Mouse (Mus musculus) stomach, postnatal 0 days (tissue): Measurements from ENCODE around the gene Wars2. TPM values are rescaled to one million over a fixed set of nuclear protein-coding genes. Genes with fewer than 3 reads are reported as not detected.

ENCODE experiments used
- ATAC-seq: fragments of 200-750 bp; cut with Nextera tagmentation; 2 replicates; pipeline ENCODE4 v1.8.0; 2017; ENCODE audit not compliant: low FRiP score, low TSS enrichment
- DNase-seq: peaks from one replicate; pipeline ENCODE4 v3.0.0-alpha.2; 2016; ENCODE audit warnings: low spot score
- H3K27ac ChIP-seq: fragments of 300-500 bp; sonication (generic); replicated peaks from 2 replicates; pipeline ENCODE4 v1.5.1; 2014; ENCODE audit warnings: mild to moderate bottlenecking, control low read depth
- H3K27me3 ChIP-seq: fragments of 300-500 bp; sonication (generic); 2 replicates; pipeline ENCODE4 v1.6.1; 2014; ENCODE audit warnings: low read length; ENCODE audit not compliant: control insufficient read depth, insufficient read depth
- H3K36me3 ChIP-seq: fragments of 300-500 bp; sonication (generic); 2 replicates; pipeline ENCODE4 v1.6.1; 2014; ENCODE audit warnings: low read length, mixed read lengths; ENCODE audit not compliant: control insufficient read depth, insufficient read depth
- H3K4me1 ChIP-seq: fragments of 300-500 bp; sonication (generic); replicated peaks from 2 replicates; pipeline ENCODE4 v1.6.1; 2014; ENCODE audit warnings: antibody characterized with exemption; ENCODE audit not compliant: control insufficient read depth, insufficient read depth
- H3K4me2 ChIP-seq: fragments of 300-500 bp; sonication (generic); replicated peaks from 2 replicates; pipeline ENCODE4 v1.6.1; 2014; ENCODE audit warnings: low read depth, mild to moderate bottlenecking, control low read depth, moderate library complexity
- H3K4me3 ChIP-seq: fragments of 300-500 bp; sonication (generic); 2 replicates; pipeline ENCODE4 v1.5.1; 2014; ENCODE audit warnings: low read depth, low read length, control low read depth
- H3K9ac ChIP-seq: fragments of 300-500 bp; sonication (generic); 2 replicates; pipeline ENCODE4 v1.6.1; 2014; ENCODE audit warnings: mild to moderate bottlenecking, low read length, control low read depth, mixed read lengths
- H3K9me3 ChIP-seq: fragments of 300-500 bp; sonication (generic); 2 replicates; pipeline ENCODE4 v1.6.1; 2016; ENCODE audit warnings: low read length; ENCODE audit not compliant: control insufficient read depth
- CTCF ChIP-seq: IDR thresholded peaks from 2 replicates; pipeline ENCODE4 v1.5.1; 2016; ENCODE audit warnings: antibody characterized with exemption, low read depth, mild to moderate bottlenecking, moderate library complexity
- EP300 ChIP-seq: optimal IDR thresholded peaks from 2 replicates; pipeline ENCODE3; 2016; ENCODE audit warnings: antibody characterized with exemption
- WGBS: fragments of 180-500 bp; shearing (Covaris S2); extraction: QIAGEN DNeasy Blood & Tissue Kit; methylation state at CpG from one replicate; pipeline ENCODE4 v1.1.7; 2014; 5-methylcytosine and 5-hydroxymethylcytosine counted together
- polyA plus RNA-seq: library from polyadenylated mRNA; unstranded; fragments of >200 nt; fragmentation: Nextera tagmentation; extraction: Ambion mirVana; gene quantifications from 2 replicates; pipeline ENCODE4 v1.2.1, GENCODE M21; 2015

The Wars2 gene
- 3.1 and 3.2 TPM in 2 replicates for polyA plus RNA-seq

DNA sequence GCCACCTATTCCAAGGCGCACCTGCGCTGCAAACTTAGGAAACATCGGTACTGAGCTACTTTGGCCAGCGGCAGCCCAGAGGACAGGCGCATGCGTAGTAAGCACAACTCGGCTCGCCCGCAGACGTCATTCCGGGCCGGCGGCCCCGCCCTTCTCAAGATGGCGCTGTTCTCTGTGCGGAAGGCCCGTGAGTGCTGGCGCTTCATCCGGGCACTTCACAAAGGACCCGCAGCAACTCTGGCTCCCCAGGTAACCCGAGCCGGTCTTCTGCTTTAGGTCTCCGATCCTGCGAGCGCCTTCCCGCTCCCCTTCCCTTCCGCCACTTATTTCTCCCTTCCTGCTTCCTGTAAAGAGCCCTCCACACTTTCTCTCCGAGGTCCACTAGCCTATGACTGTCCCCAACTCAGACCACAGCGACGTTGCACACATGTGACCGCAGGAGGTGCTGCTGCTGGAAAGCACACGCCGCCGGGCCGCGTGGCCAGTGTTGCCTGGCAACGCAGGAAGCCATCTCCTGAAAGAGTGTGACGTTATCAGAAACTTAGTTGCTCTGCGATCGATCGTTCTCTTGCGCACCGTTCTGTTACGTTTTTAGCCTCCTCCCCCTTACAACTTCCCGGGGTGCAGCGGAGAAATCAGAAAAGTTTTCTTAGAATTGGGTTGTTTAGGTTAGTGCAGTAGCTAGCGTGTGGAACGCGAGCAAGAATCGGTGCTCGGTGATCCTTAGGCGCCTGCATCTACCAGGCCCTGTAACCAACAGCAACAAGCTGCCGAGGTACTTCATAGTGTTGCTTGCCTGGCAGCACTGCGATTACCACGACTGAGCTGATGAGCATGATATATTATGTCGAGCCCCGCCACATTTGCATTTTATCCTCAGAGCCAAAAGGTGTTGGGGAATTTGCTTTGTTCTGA is at the start of gene Wars2:
Wars2 (plus strand) TSS at position 129 of the 915 bp plus-strand sequence.
- H3K4me1 ChIP-seq = 0 out of 2 replicates have a peak, but pooled peaks cover 5% of the 10 kb centered on the region
- DNase-seq = peak; percentile 95
- H3K36me3 ChIP-seq = no peaks in the 10 kb centered on the region
- peak; percentile 100 for ATAC-seq
- H3K4me3 ChIP-seq = peak within 1 kb of the TSS; percentile 59
- WGBS = under 1% methylated on average over 57 of the region's 57 CpGs
- peak within 1 kb of the TSS; percentile 76 for H3K4me2 ChIP-seq
- H3K9me3 ChIP-seq = no peaks in the 10 kb centered on the region
- peak within 1 kb of the TSS; percentile 63 for H3K9ac ChIP-seq
- no peaks in the 10 kb centered on the region; the same call in 1 of the 2 replicates for H3K27me3 ChIP-seq
- no peak for TF ChIP-seq EP300
- TF ChIP-seq CTCF = peak; percentile 54
- peak within 1 kb of the TSS; percentile 94 for H3K27ac ChIP-seq

DNA sequence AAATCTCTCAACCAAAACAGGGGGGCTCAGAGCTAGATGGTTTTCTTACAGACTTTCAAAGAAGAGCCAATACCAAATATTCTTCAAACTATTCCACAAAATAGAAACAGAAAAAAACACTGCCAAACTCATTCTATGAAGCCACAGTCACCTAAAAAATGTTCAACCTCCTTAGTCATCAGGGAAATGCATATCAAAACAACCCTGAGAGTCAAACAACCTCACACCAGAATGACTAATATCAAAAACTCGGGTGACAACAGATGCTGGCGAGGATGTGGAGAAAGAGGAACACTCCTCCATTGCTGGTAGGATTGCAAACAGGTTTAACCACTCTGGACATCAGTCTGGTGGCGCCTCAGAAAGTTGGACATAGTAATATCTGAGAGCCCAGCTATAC is 44.1 kb upstream of the Wars2 start:
- Histone ChIP-seq H3K4me2 (no peak overlapping the region), H3K36me3 (no peaks in the 10 kb centered on the region), H3K27ac (no peak overlapping the region), H3K4me1 (no peaks in the 10 kb centered on the region), H3K4me3 (no peak overlapping the region), H3K9ac (no peak overlapping the region), H3K9me3 (no peaks in the 10 kb centered on the region), H3K27me3 (no peaks in the 10 kb centered on the region)
- 68% methylated on average over 3 of the region's 3 CpGs for WGBS
- ATAC-seq (no peak), DNase-seq (no peak)
- TF ChIP-seq CTCF = no peak
- TF ChIP-seq EP300 = no peak

DNA sequence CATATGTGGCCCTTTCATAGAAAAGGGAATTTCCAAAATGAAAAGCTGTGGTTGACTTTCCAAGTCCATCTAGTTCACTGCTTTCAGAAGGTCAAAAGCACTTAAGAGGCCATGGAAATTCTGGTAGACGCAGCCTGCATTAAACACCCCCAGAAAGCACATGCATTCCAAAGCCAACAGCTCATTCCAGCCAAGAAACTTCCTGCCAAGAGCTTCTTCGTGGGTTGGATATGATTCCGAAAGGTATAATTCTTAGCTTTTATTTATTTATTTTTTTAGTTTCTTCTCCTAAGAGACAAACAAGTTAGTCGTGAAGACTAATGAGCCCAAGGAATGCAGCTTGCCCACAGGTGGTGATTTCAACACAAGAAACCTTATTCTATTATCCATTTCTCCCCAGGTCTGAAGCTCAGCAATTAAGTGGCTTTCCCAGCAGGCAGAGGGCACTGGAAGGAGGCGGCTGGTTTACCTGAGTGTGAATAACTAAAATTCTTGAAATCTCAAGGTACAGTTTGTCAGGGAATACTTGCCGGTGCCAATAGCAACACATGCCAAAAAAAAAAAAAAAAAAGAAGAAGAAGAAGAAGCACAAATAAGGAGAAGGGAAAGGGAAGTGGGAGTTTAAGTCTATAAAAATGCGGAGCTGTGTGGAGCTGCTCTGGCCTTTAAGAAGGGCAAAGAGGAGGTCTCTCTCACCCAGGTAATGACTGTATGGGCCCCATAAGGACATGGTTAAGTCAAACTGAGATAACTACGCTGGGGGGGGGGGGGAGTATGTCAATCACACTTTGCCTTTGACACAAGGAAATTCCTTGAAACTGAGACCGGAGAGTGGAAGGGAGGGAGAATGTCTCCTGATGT is 30.3 kb upstream of the Wars2 start:
- no peak for ATAC-seq
- no peak overlapping the region for H3K27ac ChIP-seq

DNA sequence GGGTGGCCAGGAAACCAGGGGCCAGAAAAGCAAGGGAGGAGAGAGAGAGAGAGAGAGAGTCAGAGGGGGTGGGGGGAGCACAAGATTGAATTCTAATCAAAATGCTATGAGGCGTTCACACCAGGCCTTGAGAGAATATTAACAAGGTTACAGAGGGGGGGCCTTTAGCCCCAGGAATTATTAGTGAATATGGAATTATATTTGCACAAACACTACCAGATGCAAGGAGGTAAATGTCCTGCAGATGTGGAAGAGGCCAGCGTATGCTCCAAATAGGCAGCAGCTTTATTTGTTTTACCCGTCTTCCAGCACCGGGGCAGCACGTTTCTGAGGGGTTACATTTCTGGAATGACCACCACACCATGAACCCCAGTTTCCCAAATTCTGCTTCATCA is 29.7 kb upstream of the Wars2 start:
- Histone ChIP-seq H3K9ac (no peak overlapping the region), H3K27ac (no peak overlapping the region), H3K4me2 (no peak overlapping the region), H3K27me3 (no peaks in the 10 kb centered on the region), H3K4me3 (no peak overlapping the region), H3K9me3 (no peaks in the 10 kb centered on the region), H3K36me3 (no peaks in the 10 kb centered on the region), H3K4me1 (no peaks in the 10 kb centered on the region)
- TF ChIP-seq CTCF (no peak), EP300 (no peak)
- DNase-seq (no peak), ATAC-seq (no peak)
- 88% methylated on average over 5 of the region's 5 CpGs for WGBS

More for the DNA sequence above, 30.3 kb upstream of the Wars2 start:
- H3K4me2 ChIP-seq = no peak overlapping the region
- WGBS = 55% methylated on average over 9 of the region's 9 CpGs
- DNase-seq = no peak
- no peak overlapping the region for H3K9ac ChIP-seq
- TF ChIP-seq EP300 (no peak), CTCF (no peak)
- no peaks in the 10 kb centered on the region for H3K4me1 ChIP-seq
- H3K36me3 ChIP-seq = no peaks in the 10 kb centered on the region
- H3K9me3 ChIP-seq = no peaks in the 10 kb centered on the region
- no peaks in the 10 kb centered on the region for H3K27me3 ChIP-seq
- no peak overlapping the region for H3K4me3 ChIP-seq

DNA sequence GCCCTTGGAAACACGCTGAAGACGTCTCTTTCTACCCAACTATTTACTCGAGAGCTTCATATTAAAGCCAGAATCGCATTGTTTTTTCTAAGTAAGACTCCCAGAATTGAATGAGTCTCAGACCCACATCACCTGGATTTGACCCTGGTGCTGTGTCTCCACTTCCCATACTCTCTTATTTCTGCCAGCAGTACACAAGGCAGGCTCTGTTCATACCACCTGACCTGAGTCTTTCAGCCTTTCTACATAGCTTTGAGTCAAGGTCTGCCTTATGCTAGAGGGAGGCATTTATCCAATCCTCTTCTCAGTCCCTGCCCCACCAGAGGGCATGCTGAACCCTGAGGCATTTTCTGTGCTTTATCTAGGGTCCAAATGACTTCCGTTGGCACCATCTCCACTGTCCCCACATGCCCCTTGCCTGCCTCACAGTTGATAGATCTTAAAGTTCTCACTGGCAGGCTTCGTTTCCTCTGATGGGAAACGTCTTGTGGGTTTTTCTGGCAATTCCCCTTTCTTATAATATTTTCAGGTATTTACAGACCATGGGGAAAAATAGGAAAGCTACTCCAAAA is 27.5 kb upstream of the Wars2 start:
- Histone ChIP-seq H3K9me3 (no peaks in the 10 kb centered on the region), H3K4me1 (no peaks in the 10 kb centered on the region), H3K36me3 (no peaks in the 10 kb centered on the region), H3K27me3 (no peaks in the 10 kb centered on the region), H3K9ac (no peak overlapping the region), H3K27ac (no peak overlapping the region), H3K4me2 (no peak overlapping the region), H3K4me3 (no peak overlapping the region)
- no peak for ATAC-seq
- no peak for TF ChIP-seq EP300
- no peak for TF ChIP-seq CTCF
- no peak for DNase-seq
- WGBS = 76% methylated on average over 7 of the region's 7 CpGs
